ENCODE assay signal across 12 mouse cellular contexts in the genomic region with DNA sequence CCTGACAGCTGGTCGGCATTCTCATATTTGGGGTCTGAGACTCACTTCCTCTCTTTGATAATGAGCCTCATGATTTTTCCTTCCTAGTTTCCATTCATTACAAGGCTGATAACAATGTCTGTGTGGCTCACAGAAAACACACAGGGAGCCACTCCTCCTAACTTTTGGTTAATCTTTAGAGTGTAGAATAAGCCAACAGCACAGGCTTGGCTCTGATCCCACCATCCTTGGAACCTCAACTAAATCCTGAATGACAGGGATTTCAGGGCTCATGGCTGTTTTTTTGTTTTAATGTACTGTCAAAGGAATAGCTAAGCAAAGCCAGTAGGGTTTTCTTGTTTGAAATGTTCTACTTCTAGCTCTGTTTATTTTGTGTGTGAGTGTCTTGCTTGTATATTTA.
"Had no signal": no experiment of that assay in that cellular context is flagged by ENCODE, and none has a peak within 500 bp of the region (broad histone marks: within the 10 kb centered on the region; RNA-seq: fewer than 3 reads in every experiment).

No protein-coding gene starts in this region.

- H3K9me3 ChIP-seq: limb, embryonic 12.5 days; liver, embryonic 15.5 days; megakaryocyte, embryonic 14.5 days; midbrain, embryonic 15.5 days; neural tube, embryonic 12.5 days had no signal

- DNase-seq: layer of hippocampus, postnatal 36 days; lung, adult 2 months; lung, postnatal 4 days; right cerebral cortex, postnatal 4 days; spleen, adult 18-20 months; thymus, adult 2 months; thymus, postnatal 25 days had no signal

- H3K4me3 ChIP-seq: limb, embryonic 12.5 days; liver, embryonic 15.5 days; megakaryocyte, embryonic 14.5 days; midbrain, embryonic 15.5 days; neural tube, embryonic 12.5 days had no signal

- H3K27ac ChIP-seq: limb, embryonic 12.5 days; liver, embryonic 15.5 days; midbrain, embryonic 15.5 days; neural tube, embryonic 12.5 days had no signal

- H3K27me3 ChIP-seq: limb, embryonic 12.5 days; liver, embryonic 15.5 days; megakaryocyte, embryonic 14.5 days; midbrain, embryonic 15.5 days; neural tube, embryonic 12.5 days had no signal
